Mouse (Mus musculus) liver, adult 2 months (tissue): ENCODE results near the gene Gdf1. TPM values are rescaled to one million over a fixed set of nuclear protein-coding genes. Genes with fewer than 3 reads are reported as not detected.

ENCODE experiments used
- DNase-seq: peaks from one replicate; pipeline ENCODE4 v3.0.0-alpha.2; 2011; ENCODE audit warnings: low read depth, low spot score; ENCODE audit errors: extremely low read depth
- H3K27ac ChIP-seq: fragments of 200-500 bp; replicated peaks from 2 replicates; pipeline ENCODE4 v1.5.1; 2012; ENCODE audit warnings: low read depth, mild to moderate bottlenecking, control low read depth, inconsistent platforms, low read length; ENCODE audit not compliant: insufficient read depth
- H3K27me3 ChIP-seq: fragments of 200-500 bp; 2 replicates; pipeline ENCODE4 v1.6.1; 2012; ENCODE audit warnings: mild to moderate bottlenecking, moderate library complexity, low read length, inconsistent platforms; ENCODE audit not compliant: control insufficient read depth, insufficient read depth
- H3K36me3 ChIP-seq: fragments of 200-500 bp; 2 replicates; pipeline ENCODE4 v1.6.1; 2012; ENCODE audit warnings: low read length, inconsistent platforms; ENCODE audit not compliant: control insufficient read depth, insufficient read depth
- H3K4me1 ChIP-seq: fragments of 200-500 bp; 2 replicates; pipeline ENCODE4 v1.6.1; 2011; ENCODE audit warnings: low read length; ENCODE audit not compliant: control insufficient read depth, insufficient read depth
- H3K4me3 ChIP-seq: fragments of 200-500 bp; 2 replicates; pipeline ENCODE4 v1.5.1; 2011; ENCODE audit warnings: low read depth, mild to moderate bottlenecking, control low read depth, low read length, moderate library complexity; ENCODE audit not compliant: insufficient read depth
- H3K79me2 ChIP-seq: fragments of 200-500 bp; 2 replicates; pipeline ENCODE4 v1.6.1; 2012; ENCODE audit warnings: inconsistent platforms, mild to moderate bottlenecking, low read length, moderate library complexity; ENCODE audit not compliant: control insufficient read depth, insufficient read depth
- H3K9ac ChIP-seq: fragments of 200-500 bp; 2 replicates; pipeline ENCODE4 v1.6.1; 2012; ENCODE audit warnings: low read depth, mild to moderate bottlenecking, control low read depth, inconsistent platforms, low read length
- CTCF ChIP-seq: fragments of 200-500 bp; IDR thresholded peaks from 2 replicates; pipeline ENCODE4 v1.5.1; 2011; ENCODE audit warnings: low read depth, low read length, control low read depth
- POLR2A ChIP-seq: fragments of 200-500 bp; IDR thresholded peaks from 2 replicates; pipeline ENCODE4 v1.6.1; 2011; ENCODE audit warnings: low read length, control low read depth; ENCODE audit not compliant: insufficient read depth; ENCODE audit errors: extremely low read depth
- WGBS: fragments of 180-500 bp; shearing (Covaris S2); methylation state at CpG from one replicate; pipeline ENCODE4 v1.1.7; 2018; 5-methylcytosine and 5-hydroxymethylcytosine counted together
- polyA plus RNA-seq: library from polyadenylated mRNA; depleted of rRNA; stranded (reverse); fragments of >200 nt; gene quantifications from 2 replicates; pipeline ENCODE4 v1.2.3, GENCODE M21; 2012
- total RNA-seq: library from RNA; depleted of rRNA; stranded (reverse); fragments of >200 nt; gene quantifications from 2 replicates; pipeline ENCODE4 v1.2.3, GENCODE M21; 2014

Gene Gdf1
- total and polyA plus RNA-seq, 2 experiments: not detected

GRCm38 (mm10) chr8:70313399-70313798, 16.2 kb upstream of the Gdf1 start:
- no peak overlapping the region for H3K4me3 ChIP-seq
- 48% methylated on average over 2 of the region's 2 CpGs for WGBS
- H3K9ac ChIP-seq: no peak overlapping the region
- no peaks in the 10 kb centered on the region for H3K79me2 ChIP-seq
- peaks cover 17% of the 10 kb centered on the region for H3K36me3 ChIP-seq
- no peak overlapping the region for H3K27ac ChIP-seq
- TF ChIP-seq CTCF: no peak
- TF ChIP-seq POLR2A: no peak
- peaks cover 10% of the 10 kb centered on the region; the same call in 1 of the 2 replicates for H3K27me3 ChIP-seq
- DNase-seq: peak; percentile 37
- H3K4me1 ChIP-seq: peaks cover 5% of the 10 kb centered on the region; the same call in 1 of the 2 replicates

- Histone ChIP-seq H3K27me3 (peaks cover 10% of the 10 kb centered on the region; the same call in 1 of the 2 replicates), H3K36me3 (peaks cover 8% of the 10 kb centered on the region), H3K27ac (no peak within 1 kb of the TSS), H3K9ac (peak within 1 kb of the TSS; percentile 47), H3K79me2 (no peaks in the 10 kb centered on the region), H3K4me1 (peaks cover 5% of the 10 kb centered on the region; the same call in 1 of the 2 replicates), H3K4me3 (peak within 1 kb of the TSS; percentile 53; the same call in 1 of the 2 replicates)
- DNase-seq: no peak
- 5% methylated on average over 66 of the region's 66 CpGs for WGBS
- TF ChIP-seq CTCF: no peak
- TF ChIP-seq POLR2A: no peak
Measured at GRCm38 (mm10) chr8:70315624-70316510, 13.8 kb upstream of the Gdf1 start, which contains the start of gene Cers1. Gene Cers1 (plus strand): TSS chr8:70315775.

- H3K4me1 ChIP-seq: peaks cover 5% of the 10 kb centered on the region; the same call in 1 of the 2 replicates
- no peak for TF ChIP-seq POLR2A
- TF ChIP-seq CTCF: no peak
- H3K9ac ChIP-seq: no peak overlapping the region
- H3K27me3 ChIP-seq: peaks cover 10% of the 10 kb centered on the region; the same call in 1 of the 2 replicates
- whole genome bisulfite sequencing: 39% methylated on average over 15 of the region's 15 CpGs
- DNase-seq: no peak
- peaks cover 3% of the 10 kb centered on the region; the same call in 1 of the 2 replicates for H3K36me3 ChIP-seq
- H3K27ac ChIP-seq: no peak overlapping the region
- no peak overlapping the region for H3K4me3 ChIP-seq
- no peaks in the 10 kb centered on the region for H3K79me2 ChIP-seq
Measured at GRCm38 (mm10) chr8:70316511-70317504, 12.8 kb upstream of the Gdf1 start.

GRCm38 (mm10) chr8:70317872-70318271, 11.7 kb upstream of the Gdf1 start:
- no peak for DNase-seq
- Histone ChIP-seq H3K4me3 (no peak overlapping the region), H3K27ac (no peak overlapping the region), H3K4me1 (peaks cover 5% of the 10 kb centered on the region; the same call in 1 of the 2 replicates), H3K27me3 (peaks cover 10% of the 10 kb centered on the region; the same call in 1 of the 2 replicates), H3K9ac (no peak overlapping the region), H3K36me3 (no peaks in the 10 kb centered on the region), H3K79me2 (no peaks in the 10 kb centered on the region)
- 90% methylated on average over 5 of the region's 5 CpGs for WGBS
- TF ChIP-seq POLR2A (no peak), CTCF (no peak)

- no peak overlapping the region for H3K4me3 ChIP-seq
- H3K9ac ChIP-seq: no peak overlapping the region
- H3K27me3 ChIP-seq: no peaks in the 10 kb centered on the region
- WGBS: 91% methylated on average over 3 of the region's 3 CpGs
- no peaks in the 10 kb centered on the region for H3K36me3 ChIP-seq
- DNase-seq: no peak
- no peak for TF ChIP-seq CTCF
- no peak for TF ChIP-seq POLR2A
- no peaks in the 10 kb centered on the region for H3K4me1 ChIP-seq
- no peaks in the 10 kb centered on the region for H3K79me2 ChIP-seq
- H3K27ac ChIP-seq: no peak overlapping the region
Measured at GRCm38 (mm10) chr8:70323716-70324115, 5.9 kb upstream of the Gdf1 start.
